Mouse (Mus musculus) stomach, postnatal 0 days (tissue): ENCODE measurements around the gene Acoxl. TPM values are rescaled to one million over a fixed set of nuclear protein-coding genes. Genes with fewer than 3 reads are reported as not detected.

Experiments used
- ATAC-seq: fragments of 200-750 bp; cut with Nextera tagmentation; 2 replicates; pipeline ENCODE4 v1.8.0; 2017; ENCODE audit not compliant: low FRiP score, low TSS enrichment
- DNase-seq: peaks from one replicate; pipeline ENCODE4 v3.0.0-alpha.2; 2016; ENCODE audit warnings: low spot score
- H3K27ac ChIP-seq: fragments of 300-500 bp; sonication (generic); replicated peaks from 2 replicates; pipeline ENCODE4 v1.5.1; 2014; ENCODE audit warnings: mild to moderate bottlenecking, control low read depth
- H3K27me3 ChIP-seq: fragments of 300-500 bp; sonication (generic); 2 replicates; pipeline ENCODE4 v1.6.1; 2014; ENCODE audit warnings: low read length; ENCODE audit not compliant: control insufficient read depth, insufficient read depth
- H3K36me3 ChIP-seq: fragments of 300-500 bp; sonication (generic); 2 replicates; pipeline ENCODE4 v1.6.1; 2014; ENCODE audit warnings: low read length, mixed read lengths; ENCODE audit not compliant: control insufficient read depth, insufficient read depth
- H3K4me1 ChIP-seq: fragments of 300-500 bp; sonication (generic); replicated peaks from 2 replicates; pipeline ENCODE4 v1.6.1; 2014; ENCODE audit warnings: antibody characterized with exemption; ENCODE audit not compliant: control insufficient read depth, insufficient read depth
- H3K4me2 ChIP-seq: fragments of 300-500 bp; sonication (generic); replicated peaks from 2 replicates; pipeline ENCODE4 v1.6.1; 2014; ENCODE audit warnings: low read depth, mild to moderate bottlenecking, control low read depth, moderate library complexity
- H3K4me3 ChIP-seq: fragments of 300-500 bp; sonication (generic); 2 replicates; pipeline ENCODE4 v1.5.1; 2014; ENCODE audit warnings: low read depth, low read length, control low read depth
- H3K9ac ChIP-seq: fragments of 300-500 bp; sonication (generic); 2 replicates; pipeline ENCODE4 v1.6.1; 2014; ENCODE audit warnings: mild to moderate bottlenecking, low read length, control low read depth, mixed read lengths
- H3K9me3 ChIP-seq: fragments of 300-500 bp; sonication (generic); 2 replicates; pipeline ENCODE4 v1.6.1; 2016; ENCODE audit warnings: low read length; ENCODE audit not compliant: control insufficient read depth
- CTCF ChIP-seq: IDR thresholded peaks from 2 replicates; pipeline ENCODE4 v1.5.1; 2016; ENCODE audit warnings: antibody characterized with exemption, low read depth, mild to moderate bottlenecking, moderate library complexity
- EP300 ChIP-seq: optimal IDR thresholded peaks from 2 replicates; pipeline ENCODE3; 2016; ENCODE audit warnings: antibody characterized with exemption
- WGBS: fragments of 180-500 bp; shearing (Covaris S2); extraction: QIAGEN DNeasy Blood & Tissue Kit; methylation state at CpG from one replicate; pipeline ENCODE4 v1.1.7; 2014; 5-methylcytosine and 5-hydroxymethylcytosine counted together
- polyA plus RNA-seq: library from polyadenylated mRNA; unstranded; fragments of >200 nt; fragmentation: Nextera tagmentation; extraction: Ambion mirVana; gene quantifications from 2 replicates; pipeline ENCODE4 v1.2.1, GENCODE M21; 2015

Gene Acoxl
- polyA plus RNA-seq, 1 experiment from 2014 or later, result 0.17 TPM

- Histone ChIP-seq H3K4me2 (no peak overlapping the region), H3K36me3 (no peaks in the 10 kb centered on the region), H3K27ac (no peak overlapping the region), H3K4me1 (no peaks in the 10 kb centered on the region), H3K27me3 (no peaks in the 10 kb centered on the region), H3K9ac (no peak overlapping the region), H3K4me3 (no peak overlapping the region), H3K9me3 (no peaks in the 10 kb centered on the region)
- TF ChIP-seq CTCF (no peak), EP300 (no peak)
- WGBS, result 22% methylated on average over 4 of the region's 4 CpGs
- DNase-seq (no peak), ATAC-seq (no peak)
Observed at GRCm38 (mm10) chr2:128032111-128032510, 193.4 kb downstream of the Acoxl start.

- Histone ChIP-seq H3K27ac (no peak overlapping the region), H3K9me3 (no peaks in the 10 kb centered on the region), H3K9ac (no peak overlapping the region), H3K27me3 (no peaks in the 10 kb centered on the region), H3K4me3 (no peak overlapping the region), H3K4me2 (no peak overlapping the region), H3K4me1 (no peaks in the 10 kb centered on the region), H3K36me3 (no peaks in the 10 kb centered on the region)
- WGBS, result 80% methylated on average over 3 of the region's 3 CpGs
- TF ChIP-seq CTCF, result no peak
- TF ChIP-seq EP300, result no peak
- DNase-seq (no peak), ATAC-seq (0 out of 2 replicates have a peak, but pooled peaks have one; percentile 45)
Observed at GRCm38 (mm10) chr2:128033503-128033902, 194.8 kb downstream of the Acoxl start.

- Histone ChIP-seq H3K9me3 (no peaks in the 10 kb centered on the region), H3K36me3 (no peaks in the 10 kb centered on the region), H3K27me3 (no peaks in the 10 kb centered on the region), H3K4me1 (no peaks in the 10 kb centered on the region), H3K4me2 (no peak overlapping the region), H3K4me3 (no peak overlapping the region), H3K9ac (no peak overlapping the region), H3K27ac (no peak overlapping the region)
- no peak for DNase-seq
- TF ChIP-seq EP300 (no peak), CTCF (no peak)
- ATAC-seq, result no peak
- WGBS, result 89% methylated on average over 9 of the region's 9 CpGs
Observed at GRCm38 (mm10) chr2:128034066-128034665, 195.5 kb downstream of the Acoxl start.

GRCm38 (mm10) chr2:128038259-128038890 is 199.7 kb downstream of the Acoxl start:
- TF ChIP-seq EP300 (no peak), CTCF (no peak)
- no peaks in the 10 kb centered on the region for H3K9me3 ChIP-seq
- H3K27me3 ChIP-seq, result no peaks in the 10 kb centered on the region
- no peak for ATAC-seq
- WGBS, result 68% methylated on average over 5 of the region's 5 CpGs
- DNase-seq, result no peak
- H3K4me2 ChIP-seq, result no peak overlapping the region
- H3K4me3 ChIP-seq, result no peak overlapping the region
- no peak overlapping the region for H3K27ac ChIP-seq
- H3K9ac ChIP-seq, result no peak overlapping the region
- no peaks in the 10 kb centered on the region for H3K36me3 ChIP-seq
- no peaks in the 10 kb centered on the region for H3K4me1 ChIP-seq

- ATAC-seq (no peak), DNase-seq (no peak)
- no peak overlapping the region for H3K9ac ChIP-seq
- no peaks in the 10 kb centered on the region for H3K36me3 ChIP-seq
- no peak overlapping the region for H3K27ac ChIP-seq
- no peaks in the 10 kb centered on the region for H3K4me1 ChIP-seq
- 51% methylated on average over 12 of the region's 12 CpGs for whole genome bisulfite sequencing
- no peaks in the 10 kb centered on the region for H3K27me3 ChIP-seq
- no peaks in the 10 kb centered on the region for H3K9me3 ChIP-seq
- no peak overlapping the region for H3K4me3 ChIP-seq
- no peak overlapping the region for H3K4me2 ChIP-seq
- TF ChIP-seq EP300, result no peak
- no peak for TF ChIP-seq CTCF
Observed at GRCm38 (mm10) chr2:128041066-128041750, 202.5 kb downstream of the Acoxl start.

GRCm38 (mm10) chr2:128046454-128046853 is 207.8 kb downstream of the Acoxl start:
- 57% methylated on average over 4 of the region's 4 CpGs for WGBS
- H3K4me2 ChIP-seq, result no peak overlapping the region
- no peaks in the 10 kb centered on the region for H3K27me3 ChIP-seq
- H3K36me3 ChIP-seq, result no peaks in the 10 kb centered on the region
- no peak overlapping the region for H3K27ac ChIP-seq
- no peak overlapping the region for H3K9ac ChIP-seq
- no peaks in the 10 kb centered on the region for H3K9me3 ChIP-seq
- TF ChIP-seq CTCF (no peak), EP300 (no peak)
- DNase-seq (no peak), ATAC-seq (no peak)
- no peaks in the 10 kb centered on the region for H3K4me1 ChIP-seq
- no peak overlapping the region for H3K4me3 ChIP-seq
